Mouse (Mus musculus) left cerebral cortex, adult 11 months (tissue): ENCODE measurements around the gene Rasl10b.
A peak's percentile ranks its signal among the peaks of the same experiment; 100 is the strongest.

ENCODE experiments used
- DNase-seq: peaks from one replicate; pipeline ENCODE4 v3.0.0; 2022; ENCODE audit warnings: low spot score

Rasl10b gene

DNA sequence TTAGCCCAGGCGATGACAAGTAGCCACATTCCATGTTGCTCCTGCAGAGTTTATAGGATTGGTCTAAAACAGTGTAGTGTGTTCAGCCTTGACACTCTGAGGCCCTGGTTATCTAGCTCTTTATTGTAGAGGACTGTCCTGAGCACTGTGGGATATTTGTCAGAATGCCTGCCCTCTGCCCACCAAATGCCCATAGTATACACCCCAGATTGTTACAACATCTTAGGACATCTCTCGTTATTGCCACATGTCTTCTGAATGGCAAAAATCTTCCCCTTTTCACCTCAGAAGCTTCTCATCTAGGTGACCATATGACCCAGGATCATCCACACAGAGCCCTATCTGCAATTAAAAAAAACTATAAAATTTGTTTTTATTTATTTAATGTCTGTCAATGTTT lies 23.6 kb downstream of the Rasl10b start:
- DNase-seq, result no peak

DNA sequence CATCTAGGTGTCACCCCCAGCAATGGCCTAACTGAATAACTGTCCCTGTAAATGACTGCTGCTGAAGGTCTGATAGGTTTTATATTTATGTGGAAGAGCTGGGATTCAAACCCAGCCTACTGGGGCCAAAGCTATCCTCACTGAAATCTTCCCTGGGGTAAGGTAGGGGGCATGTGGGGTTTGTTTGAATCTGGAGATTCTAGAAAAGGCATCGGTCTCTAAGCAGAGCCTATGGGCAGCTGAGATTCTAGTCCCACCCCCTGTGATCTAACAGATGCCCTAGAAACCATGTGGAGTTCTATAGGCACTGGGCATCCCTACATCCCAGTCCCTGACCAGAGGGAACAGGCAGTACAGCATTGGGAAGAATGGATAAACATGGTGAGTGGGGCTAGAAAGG lies 28.4 kb downstream of the Rasl10b start, which contains the start of gene 1700020L24Rik:
1700020L24Rik (plus strand) TSS at position 301 of the 400 bp plus-strand sequence.
- no peak for DNase-seq

GRCm38 (mm10) chr11:83439426-83440060 lies 30.6 kb downstream of the Rasl10b start:
- no peak for DNase-seq

GRCm38 (mm10) chr11:83440081-83441064 lies 31.4 kb downstream of the Rasl10b start:
- DNase-seq, result peak; percentile 77

- no peak for DNase-seq
These were observed 32.3 kb downstream of the Rasl10b start for GRCm38 (mm10) chr11:83441235-83441634.

DNA sequence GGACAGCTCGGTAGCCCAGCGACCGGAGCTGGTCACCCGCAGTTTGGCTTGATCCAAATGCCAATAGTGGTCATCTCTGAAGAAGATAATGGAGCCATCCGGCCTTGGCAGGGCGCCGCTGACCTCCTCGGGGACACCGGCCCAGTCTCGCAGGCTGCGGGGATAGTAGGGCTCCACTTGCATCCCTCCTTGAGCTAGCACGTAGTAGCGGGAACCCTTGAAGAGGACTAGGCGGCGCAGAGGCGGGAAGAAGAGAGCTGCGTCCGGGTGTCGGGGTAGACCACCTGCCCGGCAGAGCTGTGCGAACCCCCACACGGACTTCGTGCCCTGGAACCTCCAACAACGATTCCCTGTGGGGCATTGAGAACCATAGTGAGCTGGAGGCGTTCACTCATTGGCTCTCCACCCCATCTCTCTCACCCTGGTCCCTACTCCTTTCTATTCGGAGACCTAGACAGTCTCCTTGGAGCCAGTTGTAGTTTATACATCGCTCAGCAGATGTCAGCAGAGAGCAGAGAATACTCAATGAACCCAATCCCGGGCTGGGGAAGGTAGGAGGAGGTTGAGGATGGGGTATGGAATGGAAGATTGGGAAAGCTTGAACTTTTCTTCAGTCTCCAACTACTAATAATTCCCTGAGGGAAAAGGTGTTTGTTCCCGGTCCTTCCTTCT lies 33.8 kb downstream of the Rasl10b start:
- peak; percentile 75 for DNase-seq

DNA sequence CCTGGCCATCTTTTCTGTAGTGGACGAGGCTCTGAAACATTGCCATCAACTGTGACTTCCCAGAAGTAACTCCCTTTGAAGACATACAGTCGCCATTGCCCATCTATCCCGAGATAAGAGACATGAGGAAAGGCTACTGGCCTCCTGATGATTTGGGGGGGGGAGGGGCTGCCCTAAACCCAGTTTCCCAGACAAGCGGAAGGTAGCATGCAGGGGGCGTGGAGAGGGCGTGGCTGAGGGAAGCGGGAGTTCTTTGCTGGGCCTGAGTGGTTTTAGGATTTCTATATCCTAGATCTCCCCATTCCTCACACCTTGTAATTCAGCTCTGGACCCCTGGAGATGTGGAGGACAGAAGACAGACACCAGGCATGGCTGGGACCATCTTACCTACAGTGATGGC lies 34.9 kb downstream of the Rasl10b start:
- DNase-seq, result no peak

GRCm38 (mm10) chr11:83445001-83445400 lies 36.1 kb downstream of the Rasl10b start:
- no peak for DNase-seq

GRCm38 (mm10) chr11:83447612-83448011 lies 38.7 kb downstream of the Rasl10b start:
- DNase-seq, result no peak

- no peak for DNase-seq
These were observed 39.3 kb downstream of the Rasl10b start for GRCm38 (mm10) chr11:83448021-83448926.

- no peak for DNase-seq
These were observed 39.9 kb downstream of the Rasl10b start for GRCm38 (mm10) chr11:83448927-83449236.

- no peak for DNase-seq
These were observed 40.4 kb downstream of the Rasl10b start for GRCm38 (mm10) chr11:83449298-83449697.

- no peak for DNase-seq
These were observed 41.6 kb downstream of the Rasl10b start for GRCm38 (mm10) chr11:83450550-83450949.

DNA sequence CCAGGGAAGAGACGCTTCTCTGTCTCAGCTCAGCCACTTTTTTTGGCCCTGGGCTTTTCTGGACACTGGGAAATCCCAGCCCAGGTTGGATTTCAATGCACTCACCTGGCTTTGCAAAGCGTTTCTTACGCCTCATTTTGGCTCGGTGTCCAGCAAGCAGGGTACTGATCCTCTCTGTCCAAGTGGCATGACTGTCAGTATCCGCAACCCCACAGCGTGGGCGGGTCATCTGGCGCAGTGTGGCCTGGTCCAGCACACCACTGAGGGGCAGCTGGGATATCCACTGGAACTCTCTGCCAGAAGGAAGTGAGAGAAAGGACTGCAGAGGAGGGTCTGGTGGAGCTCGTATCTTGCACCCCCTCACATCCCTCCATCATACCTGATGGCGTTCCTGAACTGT lies 42.3 kb downstream of the Rasl10b start:
- no peak for DNase-seq

- no peak for DNase-seq
These were observed 45.6 kb downstream of the Rasl10b start for GRCm38 (mm10) chr11:83454548-83454947.

- no peak for DNase-seq
These were observed 46.7 kb downstream of the Rasl10b start for GRCm38 (mm10) chr11:83455608-83456007.

DNA sequence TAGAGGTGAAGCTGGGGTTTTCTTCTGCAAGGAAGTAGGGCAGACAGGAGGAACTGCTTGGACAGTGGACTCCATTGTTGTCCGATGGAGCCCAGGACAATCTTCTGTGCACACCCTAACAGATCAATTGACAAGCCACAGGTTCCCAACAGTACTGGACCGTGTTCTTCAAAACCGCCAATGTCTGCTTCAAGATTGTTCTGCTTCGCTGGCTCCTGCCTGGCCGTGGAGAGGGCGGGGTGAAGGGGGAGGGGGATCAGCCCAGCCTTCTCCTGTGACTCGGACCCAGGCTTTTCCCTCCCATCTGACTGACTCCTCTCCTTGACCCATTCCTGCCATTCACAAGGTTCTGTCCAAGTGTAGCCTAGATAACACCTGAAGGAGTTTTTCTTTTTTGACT lies 48.3 kb downstream of the Rasl10b start:
- no peak for DNase-seq

DNA sequence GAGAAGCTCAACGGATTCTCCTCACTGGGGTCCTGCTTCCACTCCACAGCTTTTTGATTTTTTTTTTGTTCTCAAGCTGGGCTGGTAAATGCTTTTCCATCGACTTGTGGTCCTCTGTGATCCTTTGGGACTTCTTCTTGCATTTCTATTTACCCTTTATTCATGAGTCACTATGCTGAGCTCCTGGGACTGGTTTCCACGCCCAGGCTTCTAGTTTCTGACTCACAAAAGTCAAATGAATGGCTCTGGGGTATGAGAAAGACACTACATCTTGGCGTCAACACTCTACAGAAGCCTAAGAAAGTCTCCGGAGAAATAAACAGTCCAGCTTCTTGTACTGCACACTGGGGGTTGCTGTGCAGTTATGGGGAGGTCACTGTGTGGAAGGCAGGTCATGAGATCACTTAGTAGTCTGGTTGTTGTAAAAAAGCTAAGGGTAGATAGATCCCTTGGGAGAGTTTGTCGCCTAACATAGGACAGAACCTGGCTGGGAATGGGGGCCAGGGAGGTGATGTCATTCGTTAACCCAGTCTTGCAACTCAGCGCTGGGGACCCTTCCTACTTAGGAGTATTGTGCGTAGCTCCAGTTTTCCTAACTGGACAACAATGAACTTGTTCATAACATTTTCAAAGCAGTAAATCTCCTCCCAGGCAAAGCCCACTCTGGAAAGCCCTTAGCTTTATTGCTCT lies 49.1 kb downstream of the Rasl10b start:
- DNase-seq, result no peak

- no peak for DNase-seq
These were observed 52.6 kb downstream of the Rasl10b start for GRCm38 (mm10) chr11:83461462-83462027.

- DNase-seq, result no peak
These were observed 53.8 kb downstream of the Rasl10b start, which contains the start of gene Mmp28 for GRCm38 (mm10) chr11:83462711-83463244. Gene Mmp28, minus strand, starts transcription at chr11:83463071.
